Mouse (Mus musculus) lung, embryonic 16.5 days (tissue): ENCODE results near the gene Gm49403. TPM values are rescaled to one million over a fixed set of nuclear protein-coding genes. Genes with fewer than 3 reads are reported as not detected.

Experiments
- ATAC-seq: fragments of 200-750 bp; cut with Nextera tagmentation; 2 replicates; pipeline ENCODE4 v1.8.0; 2017; ENCODE audit warnings: low read depth, mild to moderate bottlenecking, moderate library complexity
- H3K27ac ChIP-seq: fragments of 300-500 bp; sonication (generic); 2 replicates; pipeline ENCODE4 v1.5.1; 2014; ENCODE audit warnings: mild to moderate bottlenecking, control low read depth, low read length
- H3K27me3 ChIP-seq: fragments of 300-500 bp; sonication (generic); 2 replicates; pipeline ENCODE4 v1.6.1; 2014; ENCODE audit warnings: low read depth, low read length, mixed read lengths; ENCODE audit not compliant: control insufficient read depth, insufficient read depth
- H3K36me3 ChIP-seq: fragments of 300-500 bp; sonication (generic); 2 replicates; pipeline ENCODE4 v1.6.1; 2014; ENCODE audit warnings: low read length; ENCODE audit not compliant: control insufficient read depth, insufficient read depth
- H3K4me1 ChIP-seq: fragments of 300-500 bp; sonication (generic); replicated peaks from 2 replicates; pipeline ENCODE4 v1.6.1; 2014; ENCODE audit warnings: low read length, mixed read lengths; ENCODE audit not compliant: control insufficient read depth, insufficient read depth
- H3K4me2 ChIP-seq: fragments of 300-500 bp; sonication (generic); 2 replicates; pipeline ENCODE4 v1.6.1; 2014; ENCODE audit warnings: low read depth, low read length, control low read depth
- H3K4me3 ChIP-seq: fragments of 300-500 bp; sonication (generic); 2 replicates; pipeline ENCODE4 v1.5.1; 2014; ENCODE audit warnings: mild to moderate bottlenecking, low read length, control low read depth
- H3K9ac ChIP-seq: fragments of 300-500 bp; sonication (generic); 2 replicates; pipeline ENCODE4 v1.6.1; 2014; ENCODE audit warnings: low read length, control low read depth
- H3K9me3 ChIP-seq: fragments of 300-500 bp; sonication (generic); 2 replicates; pipeline ENCODE4 v1.6.1; 2016; ENCODE audit warnings: low read length; ENCODE audit not compliant: control insufficient read depth
- WGBS: fragments of 180-500 bp; shearing (Covaris S2); extraction: QIAGEN DNeasy Blood & Tissue Kit; methylation state at CpG from one replicate; pipeline ENCODE4 v1.1.7; 2014; 5-methylcytosine and 5-hydroxymethylcytosine counted together
- polyA plus RNA-seq: library from polyadenylated mRNA; unstranded; fragments of >200 nt; fragmentation: Nextera tagmentation; extraction: Ambion mirVana; gene quantifications from 2 replicates; pipeline ENCODE4 v1.2.1, GENCODE M21; 2015

The Gm49403 gene
- polyA plus RNA-seq, 1 experiment from 2014 or later: not detected

DNA sequence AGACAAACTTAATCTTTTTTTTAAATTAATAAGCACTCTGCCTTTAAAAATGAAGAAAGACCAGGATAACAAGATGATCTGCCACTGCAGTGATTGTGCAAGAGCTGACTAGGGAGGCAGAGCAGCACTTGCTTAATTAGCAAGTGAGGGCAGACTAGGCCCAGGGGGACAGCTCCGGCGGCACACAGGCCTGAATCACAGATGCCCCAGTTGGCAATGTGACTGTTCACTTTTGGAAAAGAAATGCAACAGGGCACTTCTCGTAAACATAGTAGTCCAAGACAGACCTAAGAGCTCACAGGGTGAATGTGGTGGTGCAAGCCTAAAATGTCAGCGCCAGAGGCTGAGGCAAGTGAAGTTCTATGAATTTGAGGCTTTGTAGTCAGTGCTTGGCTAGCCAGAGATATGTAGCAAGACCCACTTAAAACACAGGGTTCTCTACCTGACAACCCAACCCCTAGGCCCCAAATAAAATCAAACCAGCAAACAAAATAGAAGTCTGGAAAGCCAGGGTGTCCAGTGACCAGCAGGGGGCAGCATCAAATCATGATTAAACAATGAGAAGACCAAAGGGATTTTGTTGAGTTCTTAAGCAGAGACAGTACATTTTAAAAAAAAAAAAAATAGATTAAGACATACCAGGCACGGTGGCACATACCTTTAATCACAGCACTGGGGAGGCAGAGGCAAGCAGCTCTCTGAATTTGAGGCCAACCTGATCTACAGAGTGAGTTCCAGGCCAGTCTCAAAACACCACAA is 39.2 kb upstream of the Gm49403 start:
- Histone ChIP-seq H3K9me3 (no peaks in the 10 kb centered on the region), H3K9ac (no peak overlapping the region), H3K4me2 (no peak overlapping the region), H3K27ac (no peak overlapping the region), H3K4me3 (no peak overlapping the region), H3K27me3 (no peaks in the 10 kb centered on the region), H3K36me3 (peaks cover 12% of the 10 kb centered on the region), H3K4me1 (peaks cover 10% of the 10 kb centered on the region)
- 61% methylated on average over 5 of the region's 5 CpGs for WGBS
- 0 out of 2 replicates have a peak, but pooled peaks have one; percentile 1 for ATAC-seq

DNA sequence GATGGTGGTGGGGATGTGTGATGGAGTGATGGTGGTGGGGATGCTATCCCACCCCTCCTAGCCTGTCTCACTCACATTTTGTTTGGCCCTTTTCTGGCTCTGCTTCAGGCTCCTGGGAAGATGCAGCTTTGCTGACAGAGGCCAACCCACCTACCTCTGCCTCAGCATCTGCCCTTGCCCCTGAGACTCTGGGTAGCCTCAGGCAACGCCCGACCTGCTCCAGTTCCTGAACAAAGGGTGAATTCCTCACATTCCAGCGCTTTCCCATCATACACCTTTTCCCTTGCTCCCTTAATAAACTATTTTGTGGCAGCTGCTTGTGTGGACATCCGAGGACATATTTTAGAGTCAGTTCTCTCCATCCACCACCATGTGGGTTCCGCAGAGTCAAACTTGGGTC is 35.4 kb upstream of the Gm49403 start:
- no peaks in the 10 kb centered on the region for H3K9me3 ChIP-seq
- H3K27ac ChIP-seq: no peak overlapping the region
- H3K9ac ChIP-seq: no peak overlapping the region
- no peak for ATAC-seq
- WGBS: 65% methylated on average over 5 of the region's 5 CpGs
- peaks cover 12% of the 10 kb centered on the region for H3K36me3 ChIP-seq
- H3K4me3 ChIP-seq: no peak overlapping the region
- H3K4me2 ChIP-seq: no peak overlapping the region
- H3K27me3 ChIP-seq: no peaks in the 10 kb centered on the region
- H3K4me1 ChIP-seq: no peaks in the 10 kb centered on the region

DNA sequence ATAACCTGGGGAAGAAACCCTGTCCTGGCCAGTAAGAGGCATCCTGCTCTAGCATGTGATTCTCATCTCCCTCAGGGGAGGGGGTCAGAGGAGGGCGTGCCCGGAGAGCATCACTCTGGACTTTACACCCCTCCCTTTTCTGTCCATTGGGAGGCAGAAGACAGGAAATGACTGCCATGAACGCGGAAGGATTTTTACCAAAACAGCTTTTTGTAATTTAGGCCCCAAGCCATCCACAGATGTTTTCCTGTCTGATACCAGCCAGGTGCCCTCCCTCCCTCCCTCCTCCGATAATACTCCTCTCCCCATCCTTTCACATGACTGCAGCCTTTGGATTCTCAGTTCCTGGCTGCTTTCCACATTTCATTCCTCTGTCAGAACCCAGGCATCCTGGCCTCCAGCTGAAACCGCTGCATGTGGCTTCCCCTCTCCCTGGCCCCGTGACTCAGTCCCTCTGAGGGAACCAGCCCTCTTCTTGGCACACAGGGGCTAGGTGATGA is 33.3 kb upstream of the Gm49403 start, which contains the start of gene Lrrn4cl:
TSS of gene Lrrn4cl (plus strand) at position 367 of the 500 bp plus-strand sequence.
- H3K4me1 ChIP-seq: no peaks in the 10 kb centered on the region
- H3K27me3 ChIP-seq: no peaks in the 10 kb centered on the region
- peaks cover 12% of the 10 kb centered on the region for H3K36me3 ChIP-seq
- no peaks in the 10 kb centered on the region for H3K9me3 ChIP-seq
- no peak within 1 kb of the TSS for H3K4me3 ChIP-seq
- WGBS: 19% methylated on average over 7 of the region's 7 CpGs
- peak; percentile 76; the same call in 1 of the 2 replicates for ATAC-seq
- peak within 1 kb of the TSS; percentile 11 for H3K4me2 ChIP-seq
- H3K27ac ChIP-seq: no peak within 1 kb of the TSS
- peak within 1 kb of the TSS; percentile 14; the same call in 1 of the 2 replicates for H3K9ac ChIP-seq

GRCm38 (mm10) chr19:8851639-8852038 is 32.1 kb upstream of the Gm49403 start:
- 35% methylated on average over 7 of the region's 7 CpGs for WGBS
- ATAC-seq: peak; percentile 40
- no peaks in the 10 kb centered on the region for H3K27me3 ChIP-seq
- H3K9ac ChIP-seq: peak overlapping the region; percentile 10; the same call in 1 of the 2 replicates
- peaks cover 8% of the 10 kb centered on the region; the same call in 1 of the 2 replicates for H3K36me3 ChIP-seq
- no peak overlapping the region for H3K27ac ChIP-seq
- no peaks in the 10 kb centered on the region for H3K4me1 ChIP-seq
- H3K4me3 ChIP-seq: no peak overlapping the region
- no peaks in the 10 kb centered on the region for H3K9me3 ChIP-seq
- H3K4me2 ChIP-seq: no peak overlapping the region

GRCm38 (mm10) chr19:8852236-8852928 is 31.3 kb upstream of the Gm49403 start:
- H3K9ac ChIP-seq: no peak overlapping the region; the same call in 1 of the 2 replicates
- no peak overlapping the region for H3K27ac ChIP-seq
- H3K36me3 ChIP-seq: peaks cover 3% of the 10 kb centered on the region; the same call in 1 of the 2 replicates
- H3K4me2 ChIP-seq: no peak overlapping the region
- ATAC-seq: peak; percentile 22; the same call in 1 of the 2 replicates
- no peak overlapping the region for H3K4me3 ChIP-seq
- 47% methylated on average over 10 of the region's 10 CpGs for WGBS
- H3K9me3 ChIP-seq: no peaks in the 10 kb centered on the region
- no peaks in the 10 kb centered on the region for H3K27me3 ChIP-seq
- no peaks in the 10 kb centered on the region for H3K4me1 ChIP-seq

DNA sequence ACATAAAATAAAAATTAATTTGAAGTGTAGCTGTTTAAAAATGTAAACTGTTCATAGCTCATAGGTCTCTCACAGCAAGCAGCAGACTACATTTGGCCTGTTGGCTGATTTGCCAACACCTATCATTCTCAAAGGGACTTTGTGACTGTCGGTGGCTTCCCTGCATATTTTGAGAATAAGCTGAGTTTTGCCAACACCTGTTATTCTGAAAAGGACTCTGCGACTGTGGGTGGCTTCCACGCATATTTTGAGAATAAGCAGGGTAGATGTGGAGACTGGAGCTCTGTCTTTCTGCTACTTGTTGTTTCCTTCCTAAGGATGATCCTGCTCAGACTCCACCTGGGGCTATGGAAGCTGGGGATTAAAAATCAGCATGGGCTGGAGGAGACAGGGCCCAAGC is 30.6 kb upstream of the Gm49403 start:
- H3K4me3 ChIP-seq: no peak overlapping the region
- H3K9ac ChIP-seq: no peak overlapping the region
- no peak overlapping the region for H3K27ac ChIP-seq
- WGBS: 78% methylated on average over 3 of the region's 3 CpGs
- no peaks in the 10 kb centered on the region for H3K27me3 ChIP-seq
- H3K36me3 ChIP-seq: no peaks in the 10 kb centered on the region
- no peaks in the 10 kb centered on the region for H3K9me3 ChIP-seq
- ATAC-seq: no peak
- no peak overlapping the region for H3K4me2 ChIP-seq
- no peaks in the 10 kb centered on the region for H3K4me1 ChIP-seq

DNA sequence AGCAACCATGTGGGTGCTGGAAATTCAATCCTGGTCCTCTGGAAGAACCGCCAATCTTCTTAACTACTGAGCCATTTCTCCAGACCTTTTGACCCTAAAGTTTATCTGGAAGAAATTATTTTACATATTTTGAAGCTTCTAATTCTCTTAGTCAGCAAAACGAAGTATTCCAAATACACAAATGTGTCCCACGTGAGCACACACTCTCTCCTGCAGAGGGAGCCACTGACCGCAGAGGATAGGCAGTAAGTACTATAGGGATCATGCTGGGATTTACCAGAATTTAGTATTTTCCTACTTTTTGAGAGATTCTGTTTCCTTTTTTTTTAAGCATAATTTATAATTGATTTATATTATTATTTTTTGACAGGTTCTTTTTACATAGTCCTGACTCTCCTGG is 26.0 kb upstream of the Gm49403 start:
- H3K27ac ChIP-seq: no peak overlapping the region
- WGBS: 31% methylated on average over 4 of the region's 4 CpGs
- no peak for ATAC-seq

GRCm38 (mm10) chr19:8859018-8859417 is 24.7 kb upstream of the Gm49403 start:
- Histone ChIP-seq H3K9ac (no peak overlapping the region), H3K4me1 (no peaks in the 10 kb centered on the region), H3K4me2 (no peak overlapping the region), H3K9me3 (no peaks in the 10 kb centered on the region), H3K27ac (no peak overlapping the region), H3K36me3 (no peaks in the 10 kb centered on the region), H3K4me3 (no peak overlapping the region), H3K27me3 (no peaks in the 10 kb centered on the region)
- ATAC-seq: no peak
- WGBS: 16% methylated on average over 1 of the region's 1 CpGs

More for the DNA sequence above, 26.0 kb upstream of the Gm49403 start:
- Histone ChIP-seq H3K9ac (no peak overlapping the region), H3K4me1 (no peaks in the 10 kb centered on the region), H3K27me3 (no peaks in the 10 kb centered on the region), H3K4me3 (no peak overlapping the region), H3K36me3 (no peaks in the 10 kb centered on the region), H3K9me3 (no peaks in the 10 kb centered on the region), H3K4me2 (no peak overlapping the region)

DNA sequence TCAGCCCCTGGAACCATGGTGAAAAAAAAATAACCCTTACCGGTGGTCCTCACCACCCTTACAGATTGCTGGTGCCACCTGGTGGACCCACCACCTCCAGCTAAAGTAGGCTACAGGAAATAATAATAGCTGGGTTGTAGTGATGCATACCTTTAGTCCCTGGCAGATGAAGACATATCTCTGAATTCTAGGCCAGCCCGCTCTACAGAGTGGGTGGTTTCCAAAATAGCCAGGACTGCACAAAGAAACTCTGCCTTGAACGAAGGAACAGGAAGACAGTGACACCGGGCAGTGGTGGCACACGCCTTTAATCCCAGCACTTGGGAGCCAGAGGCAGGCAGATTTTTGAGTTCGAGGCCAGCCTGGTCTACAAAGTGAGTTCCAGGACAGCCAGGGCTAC is 19.5 kb upstream of the Gm49403 start:
- Histone ChIP-seq H3K4me1 (no peaks in the 10 kb centered on the region), H3K9me3 (no peaks in the 10 kb centered on the region), H3K27ac (no peak overlapping the region), H3K36me3 (no peaks in the 10 kb centered on the region), H3K27me3 (no peaks in the 10 kb centered on the region), H3K9ac (no peak overlapping the region), H3K4me2 (no peak overlapping the region), H3K4me3 (no peak overlapping the region)
- no peak for ATAC-seq
- WGBS: 72% methylated on average over 6 of the region's 6 CpGs
